Mouse (Mus musculus) midbrain, postnatal 0 days (tissue): ENCODE results near the gene Fam228a. TPM values are rescaled to one million over a fixed set of nuclear protein-coding genes. Genes with fewer than 3 reads are reported as not detected.
"Not testable (repeated sequence)": the region's sequence is repeated elsewhere in the genome, so short reads cannot be mapped to it uniquely, and the experiment has no call there.

Experiments
- ATAC-seq: fragments of 200-750 bp; cut with Nextera tagmentation; 2 replicates; pipeline ENCODE4 v1.8.0; 2017; ENCODE audit warnings: moderate number of reproducible peaks, mild to moderate bottlenecking, moderate TSS enrichment, moderate library complexity; ENCODE audit not compliant: low FRiP score
- DNase-seq: peaks from one replicate; pipeline ENCODE4 v3.0.0-alpha.2; 2015; ENCODE audit warnings: low spot score
- H3K27ac ChIP-seq: fragments of 300-500 bp; sonication (generic); 2 replicates; pipeline ENCODE4 v1.5.1; 2014; ENCODE audit warnings: low read depth, mild to moderate bottlenecking, low read length, mixed read lengths
- H3K27me3 ChIP-seq: fragments of 300-500 bp; sonication (generic); 2 replicates; pipeline ENCODE4 v1.6.1; 2014; ENCODE audit warnings: low read length, control low read depth, mixed read lengths; ENCODE audit not compliant: insufficient read depth
- H3K36me3 ChIP-seq: fragments of 300-500 bp; sonication (generic); 2 replicates; pipeline ENCODE4 v1.6.1; 2014; ENCODE audit warnings: low read length, control low read depth, mixed read lengths; ENCODE audit not compliant: insufficient read depth
- H3K4me1 ChIP-seq: fragments of 300-500 bp; sonication (generic); 2 replicates; pipeline ENCODE4 v1.6.1; 2014; ENCODE audit warnings: mild to moderate bottlenecking, control low read depth, antibody characterized with exemption, low read length, mixed read lengths; ENCODE audit not compliant: insufficient read depth
- H3K4me2 ChIP-seq: fragments of 300-500 bp; sonication (generic); 2 replicates; pipeline ENCODE4 v1.6.1; 2014; ENCODE audit warnings: low read depth, mild to moderate bottlenecking, low read length, mixed read lengths; ENCODE audit not compliant: poor library complexity, severe bottlenecking
- H3K4me3 ChIP-seq: fragments of 300-500 bp; sonication (generic); 2 replicates; pipeline ENCODE4 v1.5.1; 2014; ENCODE audit warnings: low read depth, mild to moderate bottlenecking, low read length, moderate library complexity
- H3K9ac ChIP-seq: fragments of 300-500 bp; sonication (generic); replicated peaks from 2 replicates; pipeline ENCODE4 v1.6.1; 2014; ENCODE audit warnings: mild to moderate bottlenecking, low read length, moderate library complexity, mixed read lengths; ENCODE audit not compliant: poor library complexity, severe bottlenecking
- H3K9me3 ChIP-seq: fragments of 300-500 bp; sonication (generic); 2 replicates; pipeline ENCODE4 v1.6.1; 2016; ENCODE audit warnings: low read length, control low read depth
- CTCF ChIP-seq: IDR thresholded peaks from 2 replicates; pipeline ENCODE4 v1.5.1; 2016; ENCODE audit warnings: antibody characterized with exemption, mild to moderate bottlenecking
- WGBS: fragments of 180-500 bp; shearing (Covaris S2); extraction: QIAGEN DNeasy Blood & Tissue Kit; methylation state at CpG from one replicate; pipeline ENCODE4 v1.1.7; 2014; 5-methylcytosine and 5-hydroxymethylcytosine counted together
- polyA plus RNA-seq: library from polyadenylated mRNA; unstranded; fragments of >200 nt; fragmentation: Nextera tagmentation; extraction: Ambion mirVana; gene quantifications from 2 replicates; pipeline ENCODE4 v1.2.1, GENCODE M21; 2015
- total RNA-seq: library from RNA; depleted of rRNA; stranded (reverse); fragments of >200 nt; gene quantifications from 2 replicates; pipeline ENCODE4 v1.2.3, GENCODE M21; 2014; rRNA removed

Fam228a gene
- total RNA-seq, result 0.99 and 1.9 TPM in 2 replicates
- polyA plus RNA-seq, result 0.26 and 0.58 TPM in 2 replicates

DNA sequence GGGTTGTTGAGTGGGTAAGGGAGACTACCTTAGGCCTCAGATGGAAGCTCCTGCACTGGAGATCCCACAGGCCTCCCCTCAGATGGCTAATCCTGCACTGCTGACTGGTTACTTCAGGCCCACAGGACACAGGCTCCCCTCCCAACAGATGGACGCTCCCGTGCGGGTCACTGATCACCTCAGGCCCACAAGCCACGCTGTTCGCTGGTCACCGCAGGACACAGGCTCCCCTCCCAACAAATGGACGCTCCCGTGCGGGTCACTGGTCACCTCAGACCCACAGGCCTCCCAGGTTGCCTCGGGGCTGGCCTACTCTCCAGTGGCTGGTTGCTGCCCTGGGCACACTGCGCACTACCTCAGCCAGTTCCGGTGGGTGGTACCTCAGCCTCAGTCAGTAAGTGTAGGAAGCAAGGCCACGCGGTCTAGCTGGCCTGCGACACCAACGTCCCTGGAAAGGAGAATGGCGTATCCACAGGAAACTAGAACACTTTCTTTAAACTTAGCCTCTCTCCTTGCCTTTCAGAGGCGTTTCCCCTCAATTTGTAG, at the start of gene Fam228a:
TSS of gene Fam228a (minus strand) at position 400 of the 546 bp plus-strand sequence.
- H3K9ac ChIP-seq, result no peak within 1 kb of the TSS
- 85% methylated on average over 18 of the region's 18 CpGs for WGBS
- no peak for TF ChIP-seq CTCF

DNA sequence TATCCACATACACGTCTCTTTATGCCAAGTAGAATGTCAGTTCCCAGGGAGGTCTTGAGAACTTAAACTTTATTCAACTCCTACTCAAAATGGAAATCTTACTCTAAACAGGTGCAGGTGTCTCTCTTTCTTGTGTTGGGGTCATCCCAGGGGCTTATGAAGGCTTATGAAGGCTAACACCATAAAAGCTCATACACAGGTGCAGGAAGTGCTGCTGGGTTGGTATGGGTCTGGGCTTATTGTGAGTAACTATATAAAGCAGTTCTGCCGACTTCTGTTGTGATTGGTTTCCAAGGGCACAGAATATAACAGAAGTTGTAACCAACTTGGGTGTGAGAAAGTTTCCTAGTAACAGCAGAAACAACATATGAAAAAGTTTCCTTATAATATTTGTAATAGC, 46.2 kb upstream of the Fam228a start:
- no peak for DNase-seq
- no peak overlapping the region for H3K4me3 ChIP-seq
- no peaks in the 10 kb centered on the region for H3K4me1 ChIP-seq
- H3K9ac ChIP-seq, result no peak overlapping the region
- H3K9me3 ChIP-seq, result no peaks in the 10 kb centered on the region
- ATAC-seq, result no peak
- WGBS, result 79% methylated on average over 2 of the region's 2 CpGs
- H3K4me2 ChIP-seq, result no peak overlapping the region
- H3K36me3 ChIP-seq, result no peaks in the 10 kb centered on the region
- TF ChIP-seq CTCF, result no peak
- no peak overlapping the region for H3K27ac ChIP-seq
- no peaks in the 10 kb centered on the region for H3K27me3 ChIP-seq

More for the DNA sequence above, at the start of gene Fam228a:
- no peaks in the 10 kb centered on the region for H3K27me3 ChIP-seq
- H3K36me3 ChIP-seq, result no peaks in the 10 kb centered on the region
- no peak within 1 kb of the TSS for H3K27ac ChIP-seq
- no peak for DNase-seq
- H3K4me1 ChIP-seq, result no peaks in the 10 kb centered on the region
- H3K4me2 ChIP-seq, result no peak within 1 kb of the TSS
- H3K4me3 ChIP-seq, result no peak within 1 kb of the TSS
- ATAC-seq, result no peak
- no peaks in the 10 kb centered on the region for H3K9me3 ChIP-seq

DNA sequence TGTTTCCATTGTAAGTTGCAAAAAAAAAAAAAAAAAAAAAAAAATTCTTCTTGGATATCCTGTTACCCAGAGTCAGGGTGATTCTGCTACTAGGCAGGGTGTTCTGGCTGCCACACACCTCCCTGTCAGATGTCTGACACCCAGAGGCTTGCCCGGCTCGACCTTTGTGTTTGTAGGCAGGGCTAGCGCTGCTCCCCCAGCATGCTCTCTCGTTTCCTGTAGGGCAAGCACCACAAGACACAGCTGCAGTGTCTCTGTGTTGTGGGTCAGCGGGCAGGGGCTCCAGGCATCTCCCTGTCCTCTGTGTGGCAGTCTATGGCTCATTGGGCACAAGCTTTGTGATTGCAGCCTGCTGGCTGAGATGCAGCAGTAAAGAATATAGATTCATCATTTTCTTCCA, 45.4 kb upstream of the Fam228a start:
- no peak for TF ChIP-seq CTCF
- 57% methylated on average over 5 of the region's 5 CpGs for WGBS

DNA sequence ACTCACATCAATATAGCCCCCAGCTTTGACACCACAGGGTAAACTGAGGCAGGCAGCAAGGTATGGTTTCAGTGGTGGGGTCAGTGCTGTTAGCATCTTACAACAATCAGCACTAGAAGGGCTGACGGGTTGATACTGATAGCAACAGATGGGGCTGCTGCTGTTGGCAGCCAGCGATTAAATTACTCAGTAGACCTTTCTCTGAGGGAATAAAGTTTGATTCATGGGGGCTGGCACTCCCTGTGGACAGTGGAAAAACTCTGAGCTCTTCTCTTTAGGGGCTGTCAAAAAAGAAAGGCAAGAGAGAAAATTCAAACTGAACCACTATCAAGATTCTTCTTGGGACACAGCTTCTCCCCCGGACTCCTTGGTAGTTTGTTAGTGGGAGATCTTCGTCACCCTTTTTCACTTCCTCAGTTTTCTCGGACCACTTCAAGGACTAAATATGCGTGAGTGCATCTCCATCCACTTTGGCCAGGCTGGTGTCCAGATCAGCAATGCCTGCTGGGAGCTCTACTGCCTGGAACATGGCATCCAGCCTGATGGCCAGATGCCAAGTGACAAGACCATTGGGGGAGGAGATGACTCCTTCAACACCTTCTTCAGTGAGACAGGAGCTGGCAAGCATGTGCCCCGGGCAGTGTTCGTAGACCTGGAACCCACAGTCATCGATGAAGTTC, 43.6 kb upstream of the Fam228a start:
- not testable (repeated sequence) for H3K9ac ChIP-seq, H3K27ac ChIP-seq, ATAC-seq, H3K36me3 ChIP-seq, H3K4me1 ChIP-seq, H3K27me3 ChIP-seq, H3K4me3 ChIP-seq, H3K4me2 ChIP-seq, H3K9me3 ChIP-seq, DNase-seq
- WGBS, result 94% methylated on average over 9 of the region's 9 CpGs

More for the DNA sequence above, 45.4 kb upstream of the Fam228a start:
- ATAC-seq (no peak), DNase-seq (no peak)
- H3K9ac ChIP-seq, result no peak overlapping the region
- no peaks in the 10 kb centered on the region for H3K36me3 ChIP-seq
- no peak overlapping the region for H3K4me3 ChIP-seq
- H3K4me2 ChIP-seq, result no peak overlapping the region
- H3K27me3 ChIP-seq, result no peaks in the 10 kb centered on the region
- no peaks in the 10 kb centered on the region for H3K9me3 ChIP-seq
- H3K4me1 ChIP-seq, result no peaks in the 10 kb centered on the region
- H3K27ac ChIP-seq, result no peak overlapping the region

DNA sequence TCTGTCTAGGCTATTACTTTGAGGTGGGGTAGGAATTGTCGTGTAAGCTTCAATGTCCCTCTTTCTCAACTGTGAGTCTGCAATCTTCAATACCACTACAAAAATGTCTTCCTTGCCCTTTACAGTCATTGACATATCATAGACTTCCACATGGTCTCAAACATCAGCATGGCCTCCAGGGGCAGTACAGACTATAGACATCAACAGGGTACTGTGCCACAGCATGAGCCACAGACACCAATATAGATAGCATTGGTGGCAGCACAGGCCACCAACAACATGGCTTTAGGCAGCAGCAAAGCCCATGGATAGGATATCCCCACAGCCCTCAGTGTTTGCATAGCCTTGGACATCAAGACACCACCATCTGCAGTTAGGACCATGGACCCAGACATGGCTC, 43.0 kb upstream of the Fam228a start:
- Histone ChIP-seq H3K9me3 (no peaks in the 10 kb centered on the region), H3K9ac (no peak overlapping the region), H3K4me1 (no peaks in the 10 kb centered on the region), H3K4me2 (no peak overlapping the region), H3K36me3 (no peaks in the 10 kb centered on the region), H3K4me3 (no peak overlapping the region), H3K27me3 (no peaks in the 10 kb centered on the region), H3K27ac (no peak overlapping the region)
- DNase-seq (no peak), ATAC-seq (no peak)
- 76% methylated on average over 1 of the region's 1 CpGs for WGBS
- 0 out of 2 replicates have a peak, but pooled peaks have one; percentile 13 for TF ChIP-seq CTCF

DNA sequence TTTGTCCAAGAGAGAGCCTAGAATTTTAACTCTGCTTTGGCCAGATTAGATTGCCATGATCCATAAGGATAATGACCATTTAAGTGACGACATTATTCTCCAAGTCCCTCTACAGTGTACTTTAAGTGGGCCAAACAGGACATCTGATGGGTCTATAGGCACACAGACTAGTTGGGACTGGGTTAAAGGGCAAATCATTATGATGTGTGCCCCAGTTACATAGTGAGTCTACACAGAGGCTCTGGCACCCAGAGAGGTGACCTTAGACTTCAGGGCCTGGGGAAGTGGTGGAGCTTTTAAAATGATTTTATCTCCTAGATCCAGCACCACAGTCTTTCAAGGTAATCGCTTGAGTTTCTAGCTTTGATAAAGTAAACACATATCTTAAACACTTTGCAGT, 42.0 kb upstream of the Fam228a start:
- no peaks in the 10 kb centered on the region for H3K4me1 ChIP-seq
- no peak overlapping the region for H3K9ac ChIP-seq
- H3K27ac ChIP-seq, result no peak overlapping the region
- no peak for TF ChIP-seq CTCF
- WGBS, result 70% methylated on average over 2 of the region's 2 CpGs
- H3K27me3 ChIP-seq, result no peaks in the 10 kb centered on the region
- H3K9me3 ChIP-seq, result no peaks in the 10 kb centered on the region
- DNase-seq (no peak), ATAC-seq (no peak)
- no peak overlapping the region for H3K4me2 ChIP-seq
- H3K4me3 ChIP-seq, result no peak overlapping the region
- H3K36me3 ChIP-seq, result no peaks in the 10 kb centered on the region
